Mouse (Mus musculus): ENCODE data around the gene Ptafr.

GRCm38 (mm10) chr4:132569115-132569514 is 5.2 kb downstream of the Ptafr start:
- TF ChIP-seq POLR2A (IDR thresholded peaks at IDR 0.05; ENCODE audit: insufficient read depth, low read length) (no peak), CTCF (IDR thresholded peaks at IDR 0.05; ENCODE audit: low read depth, low read length) (peak; percentile 40)
